Mouse (Mus musculus) brain, adult 2 months (tissue): ENCODE data around the gene Abcc2.
A peak's percentile ranks its signal among the peaks of the same experiment; 100 is the strongest.

Experiments
- DNase-seq: peaks from one replicate; pipeline ENCODE4 v3.0.0; 2011; ENCODE audit warnings: low read depth, low spot score

The Abcc2 gene

GRCm38 (mm10) chr19:43851996-43852630 lies 70.1 kb downstream of the Abcc2 start:
- DNase-seq, result peak; percentile 74

DNA sequence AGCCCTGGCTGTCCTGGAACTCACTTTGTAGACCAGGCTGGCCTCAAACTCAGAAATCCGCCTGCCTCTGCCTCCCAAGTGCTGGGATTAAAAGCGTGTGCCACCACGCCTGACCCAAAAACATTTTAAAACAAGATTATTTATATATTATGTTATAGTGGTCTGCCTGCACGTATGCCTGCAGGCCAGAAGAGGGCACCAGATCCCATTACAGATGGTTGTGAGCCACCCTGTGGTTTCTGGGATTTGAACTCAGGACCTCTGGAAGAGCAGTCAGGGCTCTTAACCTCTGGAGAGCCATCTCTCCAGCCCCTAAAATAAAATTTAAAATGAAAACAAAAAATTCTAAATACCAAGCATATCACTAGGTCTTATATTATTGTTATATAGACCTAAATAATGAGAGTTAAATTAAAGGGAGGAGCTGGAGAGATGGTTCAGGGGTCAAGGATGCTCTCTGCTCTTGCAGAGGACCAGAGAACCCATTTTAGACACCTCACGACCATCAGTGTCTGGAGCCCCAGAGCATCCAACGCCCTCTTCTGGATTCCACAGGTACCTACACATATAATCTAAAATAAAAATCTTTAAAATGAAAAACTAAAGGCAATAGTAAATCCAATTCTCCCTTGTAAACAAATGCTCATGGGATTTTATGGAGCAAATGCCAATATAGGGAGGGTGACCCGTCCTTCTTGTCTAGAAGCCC lies 71.0 kb downstream of the Abcc2 start:
- DNase-seq, result no peak

DNA sequence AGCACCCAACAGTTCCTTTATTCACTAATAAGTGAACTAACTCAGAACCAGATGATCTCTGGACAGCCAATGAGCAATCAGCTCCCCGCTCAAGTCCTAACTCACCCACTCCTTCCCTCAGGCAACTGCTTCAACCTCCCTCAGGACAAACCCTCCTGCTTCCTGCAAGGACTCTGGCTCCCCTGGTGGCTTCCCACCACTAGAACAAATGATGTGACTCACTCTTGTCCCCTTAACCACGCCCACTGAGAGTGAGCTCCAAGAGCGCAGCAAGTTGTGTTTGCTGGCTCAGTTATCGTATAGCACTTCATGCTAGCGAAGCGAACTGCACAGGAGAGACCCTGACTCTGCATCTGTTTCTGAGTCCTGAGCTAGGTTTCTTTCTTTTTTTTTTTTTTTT lies 75.4 kb downstream of the Abcc2 start:
- peak; percentile 72 for DNase-seq

- DNase-seq, result no peak
Measured at GRCm38 (mm10) chr19:43870418-43870817, 88.4 kb downstream of the Abcc2 start.

- DNase-seq, result no peak
Measured at GRCm38 (mm10) chr19:43874351-43874750, 92.4 kb downstream of the Abcc2 start.

GRCm38 (mm10) chr19:43875996-43876395 lies 94.0 kb downstream of the Abcc2 start:
- DNase-seq, result no peak

GRCm38 (mm10) chr19:43877364-43877763 lies 95.4 kb downstream of the Abcc2 start:
- no peak for DNase-seq

DNA sequence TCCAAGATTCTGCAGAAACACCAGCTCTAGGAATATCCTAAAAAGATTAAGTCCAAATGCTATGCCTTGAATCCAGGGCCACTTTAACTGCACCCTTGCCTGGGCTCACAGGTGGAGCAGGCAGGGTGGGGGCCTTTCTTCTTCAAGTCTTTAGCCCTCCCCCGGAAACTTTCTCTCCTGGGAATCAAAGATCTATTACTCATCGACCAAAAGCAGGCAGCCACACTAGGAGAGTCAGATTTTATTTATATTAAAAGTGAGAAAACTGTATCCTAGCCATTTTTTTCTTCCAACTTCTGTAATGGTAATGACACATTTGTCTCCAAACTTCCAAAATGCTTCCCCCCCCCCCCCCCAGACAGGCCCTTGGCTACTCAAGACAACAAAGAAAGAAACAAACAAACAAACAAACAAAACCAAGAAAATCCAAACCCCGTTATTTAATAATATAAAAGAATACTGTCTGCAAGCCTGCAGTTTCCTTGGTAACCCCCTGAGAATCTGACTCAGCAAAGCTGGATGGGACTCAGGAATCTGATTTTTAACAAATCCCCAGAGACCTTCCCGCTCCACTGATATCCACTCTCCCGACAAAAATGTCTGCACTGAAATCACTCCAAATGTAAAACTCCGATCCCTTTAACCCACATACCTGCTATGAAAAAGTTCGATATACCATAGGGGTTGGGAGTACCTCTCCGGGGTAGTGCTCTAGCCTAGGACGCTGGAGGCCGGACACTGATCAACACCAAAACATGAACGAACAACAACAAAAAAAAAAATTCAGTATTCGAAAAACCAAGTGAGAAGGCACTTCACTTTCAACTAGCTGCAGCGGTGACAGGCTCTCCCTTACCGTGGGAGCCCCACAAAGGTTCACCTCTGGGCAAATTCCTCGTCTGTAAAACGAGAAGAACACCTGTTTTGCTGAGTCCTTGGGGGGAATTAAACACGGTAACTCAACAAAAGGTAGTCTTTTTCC lies 96.4 kb downstream of the Abcc2 start:
- peak; percentile 60 for DNase-seq

- peak; percentile 68 for DNase-seq
Measured at GRCm38 (mm10) chr19:43879401-43880212, 97.6 kb downstream of the Abcc2 start.

DNA sequence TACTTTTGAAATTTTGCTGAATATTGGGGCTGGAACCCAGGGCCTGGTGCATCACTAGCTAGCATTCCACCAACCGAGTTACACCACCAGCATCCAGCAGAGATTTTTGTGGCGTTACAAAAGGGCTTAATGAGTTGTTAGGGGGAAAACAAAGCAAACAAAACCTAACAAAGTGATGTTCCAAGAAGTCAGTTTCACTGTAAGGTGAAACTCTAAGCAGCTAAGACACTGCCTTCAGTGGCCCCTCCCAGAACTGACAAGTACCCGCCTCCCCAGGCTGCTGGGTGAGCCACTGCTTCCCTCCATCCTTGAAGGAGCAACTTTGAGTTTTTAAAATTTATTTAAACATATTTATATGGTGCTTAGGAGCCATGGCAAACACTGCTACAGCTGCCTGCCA lies 98.4 kb downstream of the Abcc2 start:
- no peak for DNase-seq

DNA sequence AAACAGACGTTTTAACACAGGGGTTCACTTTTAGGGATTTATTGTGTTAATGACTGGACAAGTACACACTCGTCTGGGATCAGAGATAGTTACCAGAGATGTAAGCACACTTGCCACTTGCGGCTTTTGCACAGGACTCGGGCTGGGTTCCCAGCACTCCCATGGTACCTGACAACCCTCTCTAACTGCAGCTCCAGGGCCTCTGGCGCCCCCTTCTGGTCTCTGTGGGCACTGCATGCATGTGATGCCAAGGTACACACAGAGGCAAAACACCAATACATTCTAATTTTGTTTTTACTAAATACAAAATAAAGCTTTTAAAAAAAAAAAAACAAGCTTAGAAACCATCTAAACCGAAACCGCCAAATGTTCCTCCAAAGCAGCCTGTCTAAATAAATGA lies 99.6 kb downstream of the Abcc2 start:
- DNase-seq, result no peak

DNA sequence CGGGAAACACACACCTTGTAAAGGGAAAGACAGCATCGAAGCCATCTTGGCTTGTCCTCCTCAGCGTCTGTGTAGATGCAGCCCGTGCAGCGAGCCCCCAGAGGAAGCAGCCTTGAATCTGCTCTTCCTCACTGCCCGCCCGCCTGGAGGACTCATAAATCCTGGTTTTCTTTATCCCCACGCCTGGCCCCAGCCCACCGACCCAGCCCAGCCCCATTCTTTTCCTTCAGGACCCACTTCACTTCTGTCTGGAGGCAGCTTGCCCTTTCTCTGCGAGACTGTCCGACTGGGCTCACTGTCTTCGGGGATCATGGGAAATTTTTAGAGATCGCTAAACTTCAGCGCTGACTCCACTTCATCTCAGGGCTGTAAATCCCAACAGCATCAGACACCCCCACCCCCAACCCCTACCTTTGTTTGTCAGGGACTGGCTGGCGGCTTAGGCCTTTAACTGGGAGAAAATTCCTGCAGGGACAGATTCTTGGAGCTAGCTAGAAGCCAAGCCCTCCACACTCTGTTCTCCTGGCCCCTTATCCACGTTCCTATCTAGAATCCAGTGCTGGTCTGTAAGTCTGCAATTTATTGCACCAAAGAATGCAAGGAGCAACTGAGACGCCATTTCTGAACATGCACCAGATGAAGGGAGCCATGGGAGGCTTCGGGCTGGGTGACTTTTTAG lies 101.0 kb downstream of the Abcc2 start:
- no peak for DNase-seq

DNA sequence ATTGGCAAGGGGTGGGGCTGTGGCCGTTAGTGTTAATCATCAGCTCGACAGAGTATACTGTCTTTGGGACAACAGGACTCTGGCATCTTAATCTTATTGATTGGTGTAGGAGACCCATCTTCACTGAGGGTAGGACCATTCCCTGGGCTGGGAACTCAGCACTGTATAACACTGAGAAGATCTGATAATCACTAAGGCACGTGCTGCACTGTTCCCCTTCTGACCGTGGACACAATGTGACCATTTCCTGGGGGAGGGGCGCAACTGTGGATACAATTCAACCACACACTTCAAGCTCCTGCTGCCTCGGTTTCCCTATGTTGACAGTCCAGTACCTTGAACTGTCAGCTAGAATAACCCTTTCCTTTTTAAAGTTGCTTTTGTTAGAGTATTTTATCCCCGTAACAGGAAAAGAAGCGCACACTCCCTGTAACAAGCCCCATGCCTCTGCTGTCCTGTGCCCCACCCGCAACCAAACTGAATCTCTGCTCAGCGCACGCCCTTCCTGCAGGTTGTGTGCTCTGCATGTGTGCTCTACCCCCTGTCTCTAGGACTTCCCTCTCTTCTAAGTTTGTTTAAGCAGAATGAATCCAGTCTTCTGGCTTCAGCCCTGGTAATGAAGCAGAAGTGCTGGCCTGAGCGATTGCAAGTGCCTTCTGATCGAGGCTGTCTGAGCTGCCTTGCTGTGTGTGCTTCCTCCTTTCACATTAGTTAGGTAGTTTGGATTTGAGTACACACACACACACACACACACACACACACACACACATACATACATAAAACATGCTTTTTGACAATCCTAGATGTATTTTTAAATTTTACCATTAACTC lies 102.9 kb downstream of the Abcc2 start:
- peak; percentile 13 for DNase-seq

DNA sequence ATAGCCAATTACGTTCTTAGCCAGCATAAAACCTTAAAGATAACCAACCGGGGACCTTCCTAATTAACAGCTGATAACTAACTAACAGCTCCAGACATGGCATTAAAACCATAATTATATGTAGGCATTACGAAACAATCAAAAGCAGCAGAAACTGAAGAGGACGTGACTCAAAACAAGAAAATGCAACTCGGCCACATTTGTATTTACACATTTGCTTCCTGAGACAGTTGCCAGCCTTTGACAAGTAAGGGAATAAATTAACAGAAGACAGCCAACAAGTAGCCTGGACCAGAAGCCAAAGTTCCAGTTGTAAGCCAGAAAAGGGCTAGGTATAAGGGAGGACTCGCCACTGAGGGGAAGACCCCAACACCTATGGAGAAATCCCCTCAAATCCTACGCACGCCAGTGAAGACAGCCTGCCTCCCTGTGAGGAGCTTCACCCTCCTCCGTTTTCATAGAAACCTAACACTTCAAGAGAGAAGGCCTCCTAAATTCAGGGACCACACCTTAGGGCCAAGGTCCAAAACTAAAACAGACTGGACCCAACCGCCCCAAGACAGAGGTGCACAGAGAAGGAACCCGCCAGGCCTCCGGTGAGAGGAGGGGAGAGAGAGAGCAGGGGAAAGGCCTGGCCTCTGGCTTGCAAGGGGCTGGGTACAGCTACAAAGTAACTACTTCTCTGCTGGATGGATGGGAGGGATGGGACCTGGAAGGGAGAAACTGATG lies 104.5 kb downstream of the Abcc2 start:
- DNase-seq, result no peak

- DNase-seq, result no peak
Measured at GRCm38 (mm10) chr19:43887242-43887641, 105.2 kb downstream of the Abcc2 start.

- no peak for DNase-seq
Measured at GRCm38 (mm10) chr19:43887725-43888124, 105.7 kb downstream of the Abcc2 start.
